ENCODE assay signal across 8 mouse cellular contexts in genomic region chr11:118355205-118355604, GRCm38 (mm10). TPM values are rescaled to one million over a fixed set of nuclear protein-coding genes. Genes with fewer than 3 reads are reported as not detected.
A peak's percentile ranks its signal among the peaks of the same experiment; 100 is the strongest.
DNase-seq lines count a peak whose midpoint lies in the region; ATAC-seq and TF ChIP-seq lines count a peak whose summit lies in the region.

No protein-coding gene starts in this region.

- no peaks in the 10 kb centered on the region for H3K27me3 ChIP-seq in forebrain, embryonic 14.5 days (replicated peaks; ENCODE audit: control insufficient read depth, insufficient read depth, low read length)
- H3K27me3 ChIP-seq in liver, embryonic 16.5 days (ENCODE audit: control insufficient read depth, insufficient read depth, low read depth, low read length): peaks cover 30% of the 10 kb centered on the region
- no peaks in the 10 kb centered on the region for H3K27me3 ChIP-seq in neural tube, embryonic 13.5 days
- H3K27me3 ChIP-seq in stomach, postnatal 0 days (ENCODE audit: control insufficient read depth, insufficient read depth, low read length): no peaks in the 10 kb centered on the region

- peak overlapping the region; percentile 78 for H3K4me3 ChIP-seq in forebrain, embryonic 14.5 days (ENCODE audit: low read depth, low read length)
- peak overlapping the region; percentile 59 for H3K4me3 ChIP-seq in liver, embryonic 16.5 days (ENCODE audit: low read depth, low read length)
- peak overlapping the region; percentile 75 for H3K4me3 ChIP-seq in neural tube, embryonic 13.5 days
- peak overlapping the region; percentile 80 for H3K4me3 ChIP-seq in stomach, postnatal 0 days (ENCODE audit: low read depth, low read length)

- peak overlapping the region; percentile 96 for H3K9ac ChIP-seq in forebrain, embryonic 14.5 days (ENCODE audit: low read length)
- H3K9ac ChIP-seq in liver, embryonic 16.5 days (ENCODE audit: low read depth, low read length): peak overlapping the region; percentile 45; the same call in 1 of the 2 replicates
- peak overlapping the region; percentile 95 for H3K9ac ChIP-seq in neural tube, embryonic 13.5 days
- H3K9ac ChIP-seq in stomach, postnatal 0 days (ENCODE audit: low read length): peak overlapping the region; percentile 95

- peak; percentile 96 for ATAC-seq in CD4-positive, CD25-positive, alpha-beta regulatory T cell, adult 4 months
- peak; percentile 96 for ATAC-seq in forebrain, embryonic 14.5 days
- ATAC-seq in liver, embryonic 16.5 days (ENCODE audit: low read depth): peak; percentile 62; the same call in 1 of the 2 replicates
- peak; percentile 96 for ATAC-seq in neural tube, embryonic 13.5 days (ENCODE audit: low read depth)
- ATAC-seq in stomach, postnatal 0 days (ENCODE audit: low FRiP score, low TSS enrichment): peak; percentile 91

- no peaks in the 10 kb centered on the region for H3K9me3 ChIP-seq in forebrain, embryonic 14.5 days (replicated peaks; ENCODE audit: control insufficient read depth, low read length)
- no peaks in the 10 kb centered on the region for H3K9me3 ChIP-seq in liver, embryonic 16.5 days (replicated peaks; ENCODE audit: control insufficient read depth, low read length)
- H3K9me3 ChIP-seq in neural tube, embryonic 13.5 days: no peaks in the 10 kb centered on the region
- no peaks in the 10 kb centered on the region for H3K9me3 ChIP-seq in stomach, postnatal 0 days (ENCODE audit: control insufficient read depth, low read length)

- peaks cover 16% of the 10 kb centered on the region; the same call in 1 of the 2 replicates for H3K4me1 ChIP-seq in forebrain, embryonic 14.5 days (ENCODE audit: control insufficient read depth, insufficient read depth, low read length)
- H3K4me1 ChIP-seq in liver, embryonic 16.5 days (ENCODE audit: control insufficient read depth, low read depth, low read length): no peaks in the 10 kb centered on the region; the same call in none of the 2 replicates
- peaks cover 35% of the 10 kb centered on the region for H3K4me1 ChIP-seq in neural tube, embryonic 13.5 days (replicated peaks)
- H3K4me1 ChIP-seq in stomach, postnatal 0 days (replicated peaks; ENCODE audit: control insufficient read depth, insufficient read depth): peaks cover 4% of the 10 kb centered on the region

- H3K36me3 ChIP-seq in forebrain, embryonic 14.5 days (ENCODE audit: control insufficient read depth, insufficient read depth, low read length): no peaks in the 10 kb centered on the region
- no peaks in the 10 kb centered on the region for H3K36me3 ChIP-seq in liver, embryonic 16.5 days (ENCODE audit: control insufficient read depth, insufficient read depth)
- no peaks in the 10 kb centered on the region for H3K36me3 ChIP-seq in neural tube, embryonic 13.5 days
- no peaks in the 10 kb centered on the region for H3K36me3 ChIP-seq in stomach, postnatal 0 days (ENCODE audit: control insufficient read depth, insufficient read depth, low read length)

- TF ChIP-seq CTCF in stomach, postnatal 0 days (IDR thresholded peaks at IDR 0.05; ENCODE audit: low read depth): peak; percentile 74

- DNase-seq in c-Kit-positive CD71-negative TER-119-negative erythroid progenitor cells, embryonic 14.5 days (ENCODE audit: low read depth): peak; percentile 60
- DNase-seq in forebrain, embryonic 14.5 days (ENCODE audit: low spot score): peak; percentile 93
- DNase-seq in heart, postnatal 10 days: peak; percentile 93 to 94
- peak; percentile 91 to 95 for DNase-seq in kidney, postnatal 4 days
- peak; percentile 88 for DNase-seq in stomach, postnatal 0 days (ENCODE audit: low spot score)

- intact Hi-C loops in heart, postnatal 10 days (cut with DNase I): loop anchor here (2.0 kb wide), 1 partner anchor 38 kb away; no protein-coding TSS in a partner anchor

- H3K4me2 ChIP-seq in forebrain, embryonic 14.5 days (ENCODE audit: low read length): peak overlapping the region; percentile 83
- peak overlapping the region; percentile 71 for H3K4me2 ChIP-seq in liver, embryonic 16.5 days (ENCODE audit: low read depth, low read length)
- peak overlapping the region; percentile 87 for H3K4me2 ChIP-seq in neural tube, embryonic 13.5 days
- peak overlapping the region; percentile 89 for H3K4me2 ChIP-seq in stomach, postnatal 0 days (replicated peaks; ENCODE audit: low read depth)

- H3K27ac ChIP-seq in forebrain, embryonic 14.5 days (ENCODE audit: low read depth, low read length): peak overlapping the region; percentile 90
- no peak overlapping the region for H3K27ac ChIP-seq in liver, embryonic 16.5 days (ENCODE audit: low read length)
- peak overlapping the region; percentile 89 for H3K27ac ChIP-seq in neural tube, embryonic 13.5 days (replicated peaks)
- peak overlapping the region; percentile 94 for H3K27ac ChIP-seq in stomach, postnatal 0 days (replicated peaks)

- under 1% methylated on average over 32 of the region's 43 CpGs for WGBS in forebrain, embryonic 14.5 days
- under 1% methylated on average over 36 of the region's 43 CpGs for WGBS in liver, embryonic 16.5 days (ENCODE audit: insufficient replicate concordance)
- under 1% methylated on average over 34 of the region's 43 CpGs for WGBS in neural tube, embryonic 13.5 days
- 0% methylated on average over 24 of the region's 43 CpGs for WGBS in stomach, postnatal 0 days

- TF ChIP-seq EP300 in stomach, postnatal 0 days (optimal IDR thresholded peaks at IDR 0.05): no peak

RNA-seq across cellular contexts. Expression of gene Timp2, which starts 0.3 kb away (rescaled TPM):
- polyA plus RNA-seq in CD4-positive, CD25-positive, alpha-beta regulatory T cell, adult 4 months (2017; shearing (Covaris generic)): 10 to 100 TPM in 1 of 2 experiments, 1 to 10 TPM in 1; 9.5 to 10.5 TPM
- 62.9 and 71.7 TPM in 2 replicates for polyA plus RNA-seq in forebrain, embryonic 14.5 days (2014; fragmentation: Nextera tagmentation; extraction: Ambion mirVana)
- total RNA-seq in heart, postnatal 10 days (2021): 100 to 1,000 TPM; 199 to 211 TPM
- 5.1 and 6.1 TPM in 2 replicates for polyA plus RNA-seq in liver, embryonic 16.5 days (2015; fragmentation: Nextera tagmentation; extraction: Ambion mirVana)
- 56.4 and 57.5 TPM in 2 replicates for polyA plus RNA-seq in neural tube, embryonic 13.5 days (2015; fragmentation: Nextera tagmentation; extraction: Ambion mirVana)
- polyA plus RNA-seq in stomach, postnatal 0 days (2015; fragmentation: Nextera tagmentation; extraction: Ambion mirVana): 72.7 and 77.2 TPM in 2 replicates

RNA-seq across cellular contexts. Expression of gene Cep295nl, which starts 12.9 kb away (rescaled TPM):
- polyA plus RNA-seq in CD4-positive, CD25-positive, alpha-beta regulatory T cell, adult 4 months (2017; shearing (Covaris generic)): under 1 TPM; 0.32 to 0.52 TPM
- polyA plus RNA-seq in forebrain, embryonic 14.5 days (2014; fragmentation: Nextera tagmentation; extraction: Ambion mirVana): 0.11 TPM in 2 replicates
- total RNA-seq in heart, postnatal 10 days (2021): 1 to 10 TPM; 1.4 to 2.0 TPM
- polyA plus RNA-seq in liver, embryonic 16.5 days (2015; fragmentation: Nextera tagmentation; extraction: Ambion mirVana): not detected in 2 replicates
- polyA plus RNA-seq in neural tube, embryonic 13.5 days (2015; fragmentation: Nextera tagmentation; extraction: Ambion mirVana): 0.13 TPM in 1 of 2 replicates, not detected in the other
- 0.51 and 0.53 TPM in 2 replicates for polyA plus RNA-seq in stomach, postnatal 0 days (2015; fragmentation: Nextera tagmentation; extraction: Ambion mirVana)

RNA-seq across cellular contexts. Expression of gene Lgals3bp, which starts 46.7 kb away (rescaled TPM):
- polyA plus RNA-seq in CD4-positive, CD25-positive, alpha-beta regulatory T cell, adult 4 months (2017; shearing (Covaris generic)): 100 to 1,000 TPM in 1 of 2 experiments, 10 to 100 TPM in 1; 93.7 to 163 TPM
- polyA plus RNA-seq in forebrain, embryonic 14.5 days (2014; fragmentation: Nextera tagmentation; extraction: Ambion mirVana): 3.0 TPM in 2 replicates
- 10 to 100 TPM; 31.3 to 31.7 TPM for total RNA-seq in heart, postnatal 10 days (2021)
- 33.9 and 43.7 TPM in 2 replicates for polyA plus RNA-seq in liver, embryonic 16.5 days (2015; fragmentation: Nextera tagmentation; extraction: Ambion mirVana)
- polyA plus RNA-seq in neural tube, embryonic 13.5 days (2015; fragmentation: Nextera tagmentation; extraction: Ambion mirVana): 2.7 and 4.2 TPM in 2 replicates
- polyA plus RNA-seq in stomach, postnatal 0 days (2015; fragmentation: Nextera tagmentation; extraction: Ambion mirVana): 142 and 144 TPM in 2 replicates

Comparison
In these comparisons a context has a peak if more than half of its experiments do, and no peak if none do; other contexts are left out.
1. H3K9ac ChIP-seq: peak in every context shown above with its lines; median percentile 96 in forebrain, embryonic 14.5 days; 95 in neural tube, embryonic 13.5 days; 95 in stomach, postnatal 0 days; 45 in liver, embryonic 16.5 days.